Mouse (Mus musculus): ENCODE measurements around the gene Spcs2. TPM values are rescaled to one million over a fixed set of nuclear protein-coding genes. Genes with fewer than 3 reads are reported as not detected.

Spcs2 gene
- polyA plus RNA-seq, 1 experiment, result 130 TPM

- H3K4me3 ChIP-seq (ENCODE audit: insufficient read depth, low read length), result no peak overlapping the region
- peaks cover 23% of the 10 kb centered on the region for H3K4me1 ChIP-seq (ENCODE audit: control insufficient read depth, insufficient read depth, low read length)
- TF ChIP-seq CTCF (IDR thresholded peaks at IDR 0.05; ENCODE audit: low read depth, low read length) (no peak), POLR2A (IDR thresholded peaks at IDR 0.05; ENCODE audit: borderline replicate concordance, low read depth, low read length) (no peak)
- H3K27ac ChIP-seq (ENCODE audit: insufficient read depth, low read depth, low read length), result no peak overlapping the region
Observed at GRCm38 (mm10) chr7:99892351-99892750, 29.1 kb upstream of the Spcs2 start.

DNA sequence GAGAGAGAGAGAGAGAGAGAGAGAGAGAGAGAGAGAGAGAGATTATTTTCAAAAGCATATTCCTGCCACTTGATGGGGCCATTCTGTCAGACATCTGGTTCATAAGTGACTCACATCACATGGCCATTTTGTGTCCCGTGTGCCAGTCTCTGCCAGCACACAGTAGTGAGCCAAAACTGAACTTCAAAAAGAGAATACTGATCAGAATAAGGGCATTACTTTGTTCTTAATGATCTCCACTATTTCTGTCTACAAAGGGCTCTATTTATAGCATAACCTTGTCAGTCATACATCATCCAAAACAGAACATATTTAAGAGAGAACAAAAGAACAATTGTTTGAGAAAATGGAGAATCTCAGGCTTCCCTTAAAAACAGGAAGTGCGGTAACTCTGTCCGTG is 28.2 kb upstream of the Spcs2 start:
- peak overlapping the region; percentile 5; the same call in 1 of the 2 replicates for H3K27ac ChIP-seq (ENCODE audit: insufficient read depth, low read depth, low read length)
- TF ChIP-seq POLR2A (IDR thresholded peaks at IDR 0.05; ENCODE audit: borderline replicate concordance, low read depth, low read length), result no peak
- no peak for TF ChIP-seq CTCF (IDR thresholded peaks at IDR 0.05; ENCODE audit: low read depth, low read length)
- H3K4me1 ChIP-seq (ENCODE audit: control insufficient read depth, insufficient read depth, low read length), result peaks cover 30% of the 10 kb centered on the region
- no peak overlapping the region for H3K4me3 ChIP-seq (ENCODE audit: insufficient read depth, low read length)

DNA sequence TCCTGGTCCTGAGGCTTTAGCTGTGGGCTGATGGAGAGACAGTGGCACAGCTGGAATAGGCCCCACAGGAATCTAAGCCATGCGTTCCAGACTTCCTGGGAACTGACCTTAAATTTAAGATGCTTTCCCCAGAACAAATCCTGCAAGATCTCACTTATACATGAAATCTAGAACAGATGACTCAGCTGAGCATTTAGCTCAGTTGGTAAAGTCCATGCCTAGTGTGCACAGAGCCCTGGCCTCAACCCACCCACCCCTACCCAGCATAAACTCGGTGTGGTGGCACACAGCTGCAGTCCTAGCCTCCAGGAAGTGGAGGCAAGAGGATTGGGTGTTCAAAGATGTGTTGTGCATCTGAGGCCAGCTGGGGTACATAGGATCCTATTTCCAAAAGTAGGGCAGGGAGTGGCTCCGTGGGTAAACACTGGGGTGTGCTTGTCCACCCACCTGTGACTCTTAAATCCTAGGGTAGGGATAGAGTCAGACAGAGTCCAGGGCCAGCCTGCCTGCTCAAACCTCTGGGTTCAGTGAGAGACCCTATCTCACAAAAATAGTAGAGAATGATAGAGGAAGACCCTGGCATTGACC is 27.0 kb upstream of the Spcs2 start:
- Histone ChIP-seq H3K4me1 (ENCODE audit: control insufficient read depth, insufficient read depth, low read length) (peaks cover 30% of the 10 kb centered on the region), H3K27ac (ENCODE audit: insufficient read depth, low read depth, low read length) (no peak overlapping the region), H3K4me3 (ENCODE audit: insufficient read depth, low read length) (no peak overlapping the region)
- no peak for TF ChIP-seq CTCF (IDR thresholded peaks at IDR 0.05; ENCODE audit: low read depth, low read length)
- no peak for TF ChIP-seq POLR2A (IDR thresholded peaks at IDR 0.05; ENCODE audit: borderline replicate concordance, low read depth, low read length)

DNA sequence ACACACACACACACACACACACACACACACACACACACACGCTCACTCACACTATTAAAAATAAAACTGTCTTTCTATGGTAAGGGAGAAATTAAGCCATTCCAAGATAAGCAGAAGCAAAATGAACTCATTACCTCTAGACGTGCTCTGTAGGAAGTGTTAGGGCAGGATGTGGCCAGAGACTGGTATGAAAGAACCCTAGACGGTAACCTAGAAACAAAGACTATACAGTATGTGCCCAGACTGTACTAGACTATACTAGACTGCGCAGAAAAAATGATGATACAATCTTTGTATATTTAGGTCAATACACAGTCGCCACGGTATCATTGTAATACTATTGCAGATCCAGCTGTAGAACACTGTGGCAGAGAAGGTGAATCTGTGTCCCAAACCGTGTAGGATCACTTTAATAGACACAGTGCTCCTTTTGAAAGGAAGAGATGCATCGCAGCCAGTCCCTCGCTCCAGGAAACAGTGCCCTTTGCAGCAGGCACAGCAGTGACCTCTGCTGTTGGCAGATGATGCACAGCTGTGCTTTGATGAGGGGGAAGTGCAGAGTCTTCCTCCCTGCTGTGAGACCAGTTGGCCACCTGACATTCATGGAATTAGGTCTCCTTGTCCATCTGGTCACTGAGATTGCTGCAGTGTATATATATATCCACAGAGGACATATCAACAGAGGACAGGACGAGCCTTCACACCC is 26.1 kb upstream of the Spcs2 start:
- H3K4me3 ChIP-seq (ENCODE audit: insufficient read depth, low read length), result no peak overlapping the region
- no peak overlapping the region for H3K27ac ChIP-seq (ENCODE audit: insufficient read depth, low read depth, low read length)
- peaks cover 30% of the 10 kb centered on the region for H3K4me1 ChIP-seq (ENCODE audit: control insufficient read depth, insufficient read depth, low read length)
- TF ChIP-seq CTCF (IDR thresholded peaks at IDR 0.05; ENCODE audit: low read depth, low read length) (no peak), POLR2A (IDR thresholded peaks at IDR 0.05; ENCODE audit: borderline replicate concordance, low read depth, low read length) (no peak)

DNA sequence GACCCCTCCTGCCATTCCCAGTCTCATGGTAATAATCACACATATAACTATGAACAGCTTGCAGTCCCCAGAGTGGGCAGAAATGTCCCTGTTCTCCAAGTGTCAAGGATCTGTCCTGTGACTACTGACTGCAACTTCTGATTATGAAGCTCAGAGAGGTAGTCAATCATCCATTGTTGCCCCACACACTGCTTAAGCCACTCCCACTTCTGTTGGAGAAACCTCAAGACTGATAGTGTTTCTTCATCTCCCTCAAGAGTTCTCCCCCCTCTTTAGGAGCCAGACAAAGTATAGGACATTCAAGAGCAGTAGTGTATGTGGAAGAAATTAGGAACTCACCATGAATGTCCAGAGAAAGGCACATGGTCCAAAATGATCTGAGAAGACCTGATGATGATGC is 24.5 kb upstream of the Spcs2 start:
- Histone ChIP-seq H3K27ac (ENCODE audit: insufficient read depth, low read depth, low read length) (no peak overlapping the region), H3K4me1 (ENCODE audit: control insufficient read depth, insufficient read depth, low read length) (peaks cover 32% of the 10 kb centered on the region), H3K4me3 (ENCODE audit: insufficient read depth, low read length) (no peak overlapping the region)
- TF ChIP-seq CTCF (IDR thresholded peaks at IDR 0.05; ENCODE audit: low read depth, low read length) (no peak), POLR2A (IDR thresholded peaks at IDR 0.05; ENCODE audit: borderline replicate concordance, low read depth, low read length) (no peak)

GRCm38 (mm10) chr7:99887230-99887735 is 24.0 kb upstream of the Spcs2 start:
- TF ChIP-seq POLR2A (IDR thresholded peaks at IDR 0.05; ENCODE audit: borderline replicate concordance, low read depth, low read length) (no peak), CTCF (IDR thresholded peaks at IDR 0.05; ENCODE audit: low read depth, low read length) (no peak)
- Histone ChIP-seq H3K4me3 (ENCODE audit: insufficient read depth, low read length) (no peak overlapping the region), H3K4me1 (ENCODE audit: control insufficient read depth, insufficient read depth, low read length) (peaks cover 31% of the 10 kb centered on the region), H3K27ac (ENCODE audit: insufficient read depth, low read depth, low read length) (no peak overlapping the region)

DNA sequence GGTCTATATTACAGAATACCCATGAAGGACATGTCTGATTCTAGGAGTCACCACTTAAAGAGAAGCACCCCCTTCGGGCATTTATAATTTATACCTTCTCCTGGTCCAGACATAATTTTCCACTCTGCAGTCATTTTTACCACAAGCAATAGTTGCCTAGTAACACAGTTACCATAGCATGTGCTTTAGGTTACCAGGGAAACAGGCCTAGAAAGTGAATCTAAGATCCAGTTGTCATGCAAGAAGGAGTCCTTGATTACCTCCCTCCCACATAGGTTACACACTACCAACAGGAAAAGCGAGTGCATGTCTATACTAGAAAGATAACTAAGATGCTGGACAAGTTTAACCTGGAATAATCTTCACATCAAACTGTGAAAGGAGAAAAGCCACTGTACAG is 15.0 kb upstream of the Spcs2 start:
- Histone ChIP-seq H3K4me3 (ENCODE audit: insufficient read depth, low read length) (no peak overlapping the region), H3K4me1 (ENCODE audit: control insufficient read depth, insufficient read depth, low read length) (no peaks in the 10 kb centered on the region), H3K27ac (ENCODE audit: insufficient read depth, low read depth, low read length) (no peak overlapping the region)
- TF ChIP-seq CTCF (IDR thresholded peaks at IDR 0.05; ENCODE audit: low read depth, low read length) (no peak), POLR2A (IDR thresholded peaks at IDR 0.05; ENCODE audit: borderline replicate concordance, low read depth, low read length) (no peak)

- no peak overlapping the region for H3K4me3 ChIP-seq (ENCODE audit: insufficient read depth, low read length)
- TF ChIP-seq POLR2A (IDR thresholded peaks at IDR 0.05; ENCODE audit: borderline replicate concordance, low read depth, low read length) (no peak), CTCF (IDR thresholded peaks at IDR 0.05; ENCODE audit: low read depth, low read length) (peak; percentile 95)
- no peak overlapping the region for H3K27ac ChIP-seq (ENCODE audit: insufficient read depth, low read depth, low read length)
- no peaks in the 10 kb centered on the region for H3K4me1 ChIP-seq (ENCODE audit: control insufficient read depth, insufficient read depth, low read length)
Observed at GRCm38 (mm10) chr7:99876345-99876744, 13.1 kb upstream of the Spcs2 start.

- H3K4me3 ChIP-seq (ENCODE audit: insufficient read depth, low read length), result no peak overlapping the region
- TF ChIP-seq POLR2A (IDR thresholded peaks at IDR 0.05; ENCODE audit: borderline replicate concordance, low read depth, low read length), result no peak
- TF ChIP-seq CTCF (IDR thresholded peaks at IDR 0.05; ENCODE audit: low read depth, low read length), result no peak
- H3K27ac ChIP-seq (ENCODE audit: insufficient read depth, low read depth, low read length), result no peak overlapping the region
- H3K4me1 ChIP-seq (ENCODE audit: control insufficient read depth, insufficient read depth, low read length), result no peaks in the 10 kb centered on the region
Observed at GRCm38 (mm10) chr7:99875891-99876290, 12.6 kb upstream of the Spcs2 start.

GRCm38 (mm10) chr7:99873965-99874364 is 10.7 kb upstream of the Spcs2 start:
- Histone ChIP-seq H3K27ac (ENCODE audit: insufficient read depth, low read depth, low read length) (no peak overlapping the region), H3K4me3 (ENCODE audit: insufficient read depth, low read length) (no peak overlapping the region), H3K4me1 (ENCODE audit: control insufficient read depth, insufficient read depth, low read length) (peaks cover 6% of the 10 kb centered on the region; the same call in 1 of the 2 replicates)
- no peak for TF ChIP-seq POLR2A (IDR thresholded peaks at IDR 0.05; ENCODE audit: borderline replicate concordance, low read depth, low read length)
- TF ChIP-seq CTCF (IDR thresholded peaks at IDR 0.05; ENCODE audit: low read depth, low read length), result no peak

Measured in bone marrow macrophage, adult 2 months (primary cell).